22 mouse cellular contexts compared by ENCODE assay signal in genomic region chr8:45626406-45626805, GRCm38 (mm10).
DNase-seq lines count a peak whose midpoint lies in the region; ATAC-seq and TF ChIP-seq lines count a peak whose summit lies in the region.
"Had no signal": no experiment of that assay in that cellular context is flagged by ENCODE, and none has a peak within 500 bp of the region (broad histone marks: within the 10 kb centered on the region; RNA-seq: fewer than 3 reads in every experiment).

No protein-coding gene starts in this region.

- no peaks in the 10 kb centered on the region for H3K27me3 ChIP-seq in liver, embryonic 14.5 days (ENCODE audit: control insufficient read depth, insufficient read depth, low read length)
- no peaks in the 10 kb centered on the region for H3K27me3 ChIP-seq in liver, embryonic 11.5 days (replicated peaks; ENCODE audit: control insufficient read depth, insufficient read depth, low read length)
- H3K27me3 ChIP-seq in liver, postnatal 0 days (ENCODE audit: insufficient read depth, low read length) = no peaks in the 10 kb centered on the region
- H3K27me3 ChIP-seq in midbrain, embryonic 16.5 days (ENCODE audit: control insufficient read depth, insufficient read depth, low read depth, low read length) = no peaks in the 10 kb centered on the region
- H3K27me3 ChIP-seq in kidney, embryonic 16.5 days (ENCODE audit: insufficient read depth, low read length) = no peaks in the 10 kb centered on the region
- H3K27me3 ChIP-seq: heart, embryonic 15.5 days; limb, embryonic 13.5 days; lung, embryonic 15.5 days had no signal

- no peak for TF ChIP-seq EP300 in liver, embryonic 14.5 days (IDR thresholded peaks at IDR 0.05; ENCODE audit: low read depth)
- peak; percentile 67 for TF ChIP-seq EP300 in liver, postnatal 0 days (IDR thresholded peaks at IDR 0.05; ENCODE audit: low read depth)

- peak; percentile 81 for DNase-seq in heart, adult 11 months
- no peak for DNase-seq in heart, adult 8-10 months (ENCODE audit: low spot score)
- peak; percentile 12 to 17 (median 13) for DNase-seq in liver, embryonic 14.5 days (ENCODE audit: low read depth in 3 of 3, low spot score in 3 of 3)
- DNase-seq in liver, embryonic 11.5 days (ENCODE audit: low spot score) = no peak
- no peak for DNase-seq in liver, postnatal 0 days
- no peak for DNase-seq in right cerebral cortex, adult 18-20 months
- DNase-seq: adrenal gland, adult 2 months; cerebellum, adult 11-12 months; cerebellum, postnatal 14 days; gastrocnemius, postnatal 36 days; heart, postnatal 36 days; layer of hippocampus, adult 9-11 months; right cerebral cortex, postnatal 14 days had no signal

- ATAC-seq in liver, embryonic 14.5 days (ENCODE audit: insufficient read depth) = peak; percentile 48; the same call in 1 of the 2 replicates
- no peak for ATAC-seq in liver, embryonic 11.5 days (replicated peaks; ENCODE audit: low FRiP score)
- peak; percentile 73 for ATAC-seq in liver, postnatal 0 days
- no peak for ATAC-seq in midbrain, embryonic 16.5 days
- ATAC-seq in kidney, embryonic 16.5 days (ENCODE audit: low FRiP score, low TSS enrichment) = no peak
- ATAC-seq: hindbrain, embryonic 16.5 days; intestine, embryonic 16.5 days had no signal

- H3K4me2 ChIP-seq in liver, embryonic 14.5 days (ENCODE audit: low read depth) = no peak overlapping the region
- no peak overlapping the region for H3K4me2 ChIP-seq in liver, embryonic 11.5 days
- H3K4me2 ChIP-seq in liver, postnatal 0 days (ENCODE audit: low read depth, low read length) = no peak overlapping the region
- H3K4me2 ChIP-seq in midbrain, embryonic 16.5 days (ENCODE audit: low read length) = 0 out of 2 replicates have a peak overlapping the region, but pooled peaks have one; percentile 13
- H3K4me2 ChIP-seq in kidney, embryonic 16.5 days (replicated peaks; ENCODE audit: low read depth, low read length) = no peak overlapping the region

- H3K27ac ChIP-seq in liver, embryonic 14.5 days = no peak overlapping the region
- H3K27ac ChIP-seq in liver, embryonic 11.5 days (ENCODE audit: low read depth, low read length) = no peak overlapping the region
- H3K27ac ChIP-seq in liver, postnatal 0 days (ENCODE audit: low read depth) = peak overlapping the region; percentile 70
- no peak overlapping the region for H3K27ac ChIP-seq in midbrain, embryonic 16.5 days (ENCODE audit: low read length)
- no peak overlapping the region for H3K27ac ChIP-seq in kidney, embryonic 16.5 days (ENCODE audit: low read length)
- H3K27ac ChIP-seq: limb, embryonic 13.5 days; lung, embryonic 15.5 days; macrophage had no signal

- TF ChIP-seq CTCF in liver, embryonic 14.5 days (IDR thresholded peaks at IDR 0.05; ENCODE audit: low read depth) = no peak
- TF ChIP-seq CTCF in liver, postnatal 0 days (IDR thresholded peaks at IDR 0.05; ENCODE audit: low read depth) = no peak

- no peak overlapping the region for H3K4me3 ChIP-seq in liver, embryonic 14.5 days (ENCODE audit: insufficient read depth in 1 of 2, low read depth in 2 of 2, low read length in 2 of 2)
- no peak overlapping the region for H3K4me3 ChIP-seq in liver, embryonic 11.5 days (ENCODE audit: low read depth, low read length)
- H3K4me3 ChIP-seq in liver, postnatal 0 days (ENCODE audit: low read depth, low read length) = no peak overlapping the region
- no peak overlapping the region for H3K4me3 ChIP-seq in midbrain, embryonic 16.5 days (ENCODE audit: low read depth, low read length)
- H3K4me3 ChIP-seq in kidney, embryonic 16.5 days (ENCODE audit: low read length) = no peak overlapping the region
- H3K4me3 ChIP-seq: lung, embryonic 15.5 days had no signal

- no peak overlapping the region for H3K9ac ChIP-seq in liver, embryonic 14.5 days (replicated peaks)
- no peak overlapping the region for H3K9ac ChIP-seq in liver, embryonic 11.5 days (ENCODE audit: low read depth, low read length)
- no peak overlapping the region for H3K9ac ChIP-seq in liver, postnatal 0 days (replicated peaks)
- no peak overlapping the region for H3K9ac ChIP-seq in midbrain, embryonic 16.5 days (ENCODE audit: low read depth, low read length)
- no peak overlapping the region for H3K9ac ChIP-seq in kidney, embryonic 16.5 days (replicated peaks; ENCODE audit: low read length)
- H3K9ac ChIP-seq: heart, embryonic 15.5 days; limb, embryonic 13.5 days; lung, embryonic 15.5 days had no signal

- peaks cover 0 to 6% of the 10 kb centered on the region in 2 experiments; a peak in 2 of 4 replicates for H3K4me1 ChIP-seq in liver, embryonic 14.5 days (replicated peaks; ENCODE audit: control insufficient read depth in 2 of 2, insufficient read depth in 2 of 2, low read length in 1 of 2)
- no peaks in the 10 kb centered on the region for H3K4me1 ChIP-seq in liver, embryonic 11.5 days (replicated peaks; ENCODE audit: control insufficient read depth, insufficient read depth, low read length)
- H3K4me1 ChIP-seq in liver, postnatal 0 days (ENCODE audit: insufficient read depth) = 0 out of 2 replicates have a peak, but pooled peaks cover 2% of the 10 kb centered on the region
- H3K4me1 ChIP-seq in midbrain, embryonic 16.5 days (ENCODE audit: control insufficient read depth, insufficient read depth, low read length) = peaks cover 27% of the 10 kb centered on the region
- H3K4me1 ChIP-seq in kidney, embryonic 16.5 days (ENCODE audit: insufficient read depth, low read length) = peaks cover 14% of the 10 kb centered on the region
- H3K4me1 ChIP-seq: lung, embryonic 15.5 days had no signal

- 41% methylated on average over 5 of the region's 5 CpGs for WGBS in liver, embryonic 14.5 days (ENCODE audit: insufficient replicate concordance)
- WGBS in liver, embryonic 11.5 days = 45% methylated on average over 5 of the region's 5 CpGs
- 27% methylated on average over 5 of the region's 5 CpGs for WGBS in liver, postnatal 0 days (ENCODE audit: insufficient replicate concordance)
- WGBS in midbrain, embryonic 16.5 days = 24% methylated on average over 5 of the region's 5 CpGs
- 59% methylated on average over 5 of the region's 5 CpGs for WGBS in kidney, embryonic 16.5 days

- H3K36me3 ChIP-seq in liver, embryonic 14.5 days (replicated peaks; ENCODE audit: control insufficient read depth, insufficient read depth, low read depth) = no peaks in the 10 kb centered on the region
- H3K36me3 ChIP-seq in liver, embryonic 11.5 days (ENCODE audit: control insufficient read depth, insufficient read depth, low read length) = no peaks in the 10 kb centered on the region
- H3K36me3 ChIP-seq in liver, postnatal 0 days (replicated peaks; ENCODE audit: insufficient read depth, low read length) = no peaks in the 10 kb centered on the region
- no peaks in the 10 kb centered on the region for H3K36me3 ChIP-seq in midbrain, embryonic 16.5 days (ENCODE audit: control insufficient read depth, insufficient read depth, low read length)
- no peaks in the 10 kb centered on the region for H3K36me3 ChIP-seq in kidney, embryonic 16.5 days (ENCODE audit: insufficient read depth, low read length)
- H3K36me3 ChIP-seq: forebrain, embryonic 10.5 days; heart, embryonic 15.5 days; limb, embryonic 13.5 days; lung, embryonic 15.5 days had no signal

- H3K9me3 ChIP-seq in liver, embryonic 14.5 days (ENCODE audit: control insufficient read depth, low read length) = no peaks in the 10 kb centered on the region
- no peaks in the 10 kb centered on the region for H3K9me3 ChIP-seq in liver, embryonic 11.5 days (ENCODE audit: control insufficient read depth, low read length)
- no peaks in the 10 kb centered on the region for H3K9me3 ChIP-seq in liver, postnatal 0 days (ENCODE audit: low read length)
- no peaks in the 10 kb centered on the region for H3K9me3 ChIP-seq in midbrain, embryonic 16.5 days (replicated peaks; ENCODE audit: control insufficient read depth, low read length, poor library complexity, severe bottlenecking)
- no peaks in the 10 kb centered on the region for H3K9me3 ChIP-seq in kidney, embryonic 16.5 days (ENCODE audit: low read length)
- H3K9me3 ChIP-seq: forebrain, embryonic 10.5 days; heart, embryonic 15.5 days; limb, embryonic 13.5 days; lung, embryonic 15.5 days had no signal

Comparison
In these comparisons a context has a peak if more than half of its experiments do, and no peak if none do; other contexts are left out.
1. DNase-seq: peak in heart, adult 11 months (single experiment) and liver, embryonic 14.5 days (3 of 3); none in heart, adult 8-10 months (single experiment), liver, embryonic 11.5 days (single experiment), liver, postnatal 0 days (single experiment) and right cerebral cortex, adult 18-20 months (single experiment).
2. ATAC-seq: peak in liver, embryonic 14.5 days (single experiment) and liver, postnatal 0 days (single experiment); none in liver, embryonic 11.5 days (single experiment), midbrain, embryonic 16.5 days (single experiment) and kidney, embryonic 16.5 days (single experiment).